Mouse (Mus musculus) brain, embryonic 14.5 days (tissue): ENCODE data around the gene Mcfd2.

ENCODE experiments used
- CTCF ChIP-seq: fragments of 200-500 bp; IDR thresholded peaks from 2 replicates; pipeline ENCODE4 v1.5.1; 2012; ENCODE audit warnings: inconsistent platforms, mild to moderate bottlenecking, moderate library complexity, borderline replicate concordance; ENCODE audit not compliant: insufficient read depth, insufficient read length; ENCODE audit errors: extremely low read depth
- POLR2A ChIP-seq: fragments of 200-500 bp; IDR thresholded peaks from 2 replicates; pipeline ENCODE4 v1.6.1; 2012; ENCODE audit warnings: mild to moderate bottlenecking, inconsistent platforms, borderline replicate concordance; ENCODE audit not compliant: poor library complexity, insufficient read depth, insufficient read length, severe bottlenecking; ENCODE audit errors: extremely low read depth

- TF ChIP-seq CTCF (no peak), POLR2A (no peak)
These were observed 30.0 kb upstream of the Mcfd2 start for GRCm38 (mm10) chr17:87295738-87296137.
